Mouse (Mus musculus) olfactory bulb, adult 2 months (tissue): ENCODE measurements around the gene Gas7.

Experiments used
- CTCF ChIP-seq: fragments of 200-500 bp; IDR thresholded peaks from 2 replicates; pipeline ENCODE4 v1.5.1; 2012; ENCODE audit warnings: low read depth, mild to moderate bottlenecking, low read length, moderate library complexity; ENCODE audit not compliant: insufficient read depth
- POLR2A ChIP-seq: fragments of 200-500 bp; IDR thresholded peaks from 2 replicates; pipeline ENCODE4 v1.6.1; 2012; ENCODE audit warnings: mild to moderate bottlenecking, low read depth, low read length, moderate library complexity; ENCODE audit not compliant: insufficient read depth

GRCm38 (mm10) chr11:67455527-67455981 lies 317 bp downstream of the Gas7 start:
- TF ChIP-seq CTCF (no peak), POLR2A (no peak)
